Mouse (Mus musculus) myocyte (in vitro differentiated cells): Measurements from ENCODE around the gene Pcx.

Experiments
- CEBPB ChIP-seq: IDR thresholded peaks from 2 replicates; pipeline ENCODE4 v1.6.1; 2011; ENCODE audit warnings: mild to moderate bottlenecking, moderate library complexity; ENCODE audit not compliant: poor library complexity, insufficient read depth, severe bottlenecking
- MAX ChIP-seq: IDR thresholded peaks from one replicate; pipeline ENCODE4 v1.6.1; 2011; ENCODE audit warnings: low read depth, mild to moderate bottlenecking, control low read depth
- POLR2A ChIP-seq: IDR thresholded peaks from one replicate; pipeline ENCODE4 v1.6.1; 2011; ENCODE audit warnings: low read depth, mild to moderate bottlenecking, control low read depth, moderate library complexity; ENCODE audit not compliant: insufficient read length
- POLR2AphosphoS2 ChIP-seq: IDR thresholded peaks from one replicate; pipeline ENCODE4 v1.6.1; 2011; ENCODE audit warnings: low read depth, control low read depth; ENCODE audit not compliant: insufficient read length
- REST ChIP-seq: IDR thresholded peaks from one replicate; pipeline ENCODE4 v1.6.1; 2011; ENCODE audit warnings: mild to moderate bottlenecking, control low read depth, moderate library complexity; ENCODE audit not compliant: insufficient read depth, insufficient read length
- TCF12 ChIP-seq: IDR thresholded peaks from one replicate; pipeline ENCODE4 v1.6.1; 2011; ENCODE audit warnings: mild to moderate bottlenecking, control low read depth; ENCODE audit not compliant: poor library complexity, insufficient read depth, severe bottlenecking
- TCF3 ChIP-seq: IDR thresholded peaks from one replicate; pipeline ENCODE4 v1.6.1; 2011; ENCODE audit warnings: low read depth, control low read depth; ENCODE audit not compliant: insufficient read length
- USF1 ChIP-seq: IDR thresholded peaks from one replicate; pipeline ENCODE4 v1.6.1; 2011; ENCODE audit warnings: low read depth, mild to moderate bottlenecking, control low read depth, moderate library complexity

GRCm38 (mm10) chr19:4485006-4485405, 25.3 kb upstream of the Pcx start:
- TF ChIP-seq TCF12 (peak; percentile 8), MAX (no peak), POLR2AphosphoS2 (no peak), POLR2A (no peak), CEBPB (no peak), REST (no peak), USF1 (no peak), TCF3 (no peak)
